Mouse (Mus musculus): ENCODE data around the gene Fam104a. TPM values are rescaled to one million over a fixed set of nuclear protein-coding genes. Genes with fewer than 3 reads are reported as not detected.

Gene Fam104a
- polyA plus RNA-seq, 1 experiment from 2014 or later: 52.0 TPM

DNA sequence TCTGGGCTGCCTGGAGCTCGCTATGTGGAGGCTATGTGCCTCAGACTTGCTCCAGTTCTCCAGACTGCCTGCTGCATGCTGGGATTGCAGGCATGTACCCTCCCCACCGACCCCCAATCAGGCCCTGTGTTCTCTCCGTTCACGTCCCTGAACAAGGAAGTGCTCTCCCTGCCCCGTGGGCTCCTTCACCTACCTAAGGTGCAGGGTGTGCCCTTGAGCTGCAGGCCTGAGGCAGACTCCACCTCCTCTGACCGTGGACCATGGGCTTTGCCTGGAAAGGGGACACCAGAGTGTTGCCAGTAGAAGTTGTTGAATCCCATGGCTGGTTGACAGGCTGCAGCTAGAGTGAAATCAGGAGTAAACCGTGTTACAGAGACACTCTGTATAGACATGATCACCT, 15.7 kb upstream of the Fam104a start:
- TF ChIP-seq CTCF (IDR thresholded peaks at IDR 0.05; ENCODE audit: low read depth): no peak
- 78% methylated on average over 7 of the region's 7 CpGs for WGBS
- peaks cover 16% of the 10 kb centered on the region for H3K36me3 ChIP-seq (ENCODE audit: insufficient read depth)

GRCm38 (mm10) chr11:113698013-113698545, 14.1 kb upstream of the Fam104a start:
- no peak overlapping the region for H3K9ac ChIP-seq
- H3K4me1 ChIP-seq (ENCODE audit: insufficient read depth): no peaks in the 10 kb centered on the region
- H3K4me3 ChIP-seq (ENCODE audit: low read depth, low read length): no peak overlapping the region
- DNase-seq (peak; percentile 24), ATAC-seq (ENCODE audit: insufficient read depth) (no peak)
- no peak for TF ChIP-seq CTCF (IDR thresholded peaks at IDR 0.05; ENCODE audit: low read depth)
- no peak overlapping the region for H3K4me2 ChIP-seq
- no peaks in the 10 kb centered on the region for H3K27me3 ChIP-seq (ENCODE audit: insufficient read depth, low read length)
- H3K9me3 ChIP-seq (ENCODE audit: low read depth, low read length): no peaks in the 10 kb centered on the region
- peaks cover 31% of the 10 kb centered on the region for H3K36me3 ChIP-seq (ENCODE audit: insufficient read depth)
- H3K27ac ChIP-seq (ENCODE audit: low read depth): no peak overlapping the region
- 59% methylated on average over 12 of the region's 12 CpGs for WGBS

More for the DNA sequence above, 15.7 kb upstream of the Fam104a start:
- Histone ChIP-seq H3K4me2 (no peak overlapping the region), H3K4me3 (ENCODE audit: low read depth, low read length) (no peak overlapping the region), H3K9me3 (ENCODE audit: low read depth, low read length) (no peaks in the 10 kb centered on the region), H3K9ac (no peak overlapping the region), H3K27ac (ENCODE audit: low read depth) (no peak overlapping the region), H3K4me1 (ENCODE audit: insufficient read depth) (no peaks in the 10 kb centered on the region), H3K27me3 (ENCODE audit: insufficient read depth, low read length) (no peaks in the 10 kb centered on the region)
- ATAC-seq (ENCODE audit: insufficient read depth) (no peak), DNase-seq (no peak)

- no peak overlapping the region for H3K9ac ChIP-seq
- ATAC-seq (ENCODE audit: insufficient read depth): no peak
- DNase-seq: no peak
- TF ChIP-seq CTCF (IDR thresholded peaks at IDR 0.05; ENCODE audit: low read depth): no peak
- no peak overlapping the region for H3K4me2 ChIP-seq
- peaks cover 36% of the 10 kb centered on the region for H3K36me3 ChIP-seq (ENCODE audit: insufficient read depth)
- H3K4me1 ChIP-seq (ENCODE audit: insufficient read depth): no peaks in the 10 kb centered on the region
- H3K4me3 ChIP-seq (ENCODE audit: low read depth, low read length): no peak overlapping the region
- no peak overlapping the region for H3K27ac ChIP-seq (ENCODE audit: low read depth)
- H3K9me3 ChIP-seq (ENCODE audit: low read depth, low read length): no peaks in the 10 kb centered on the region
- WGBS: 73% methylated on average over 5 of the region's 5 CpGs
- no peaks in the 10 kb centered on the region for H3K27me3 ChIP-seq (ENCODE audit: insufficient read depth, low read length)
Measured at GRCm38 (mm10) chr11:113697571-113697970, 13.6 kb upstream of the Fam104a start.

- Histone ChIP-seq H3K9me3 (ENCODE audit: low read depth, low read length) (no peaks in the 10 kb centered on the region), H3K4me1 (ENCODE audit: insufficient read depth) (no peaks in the 10 kb centered on the region; the same call in 1 of the 2 replicates), H3K36me3 (ENCODE audit: insufficient read depth) (peaks cover 83% of the 10 kb centered on the region), H3K4me2 (no peak overlapping the region), H3K4me3 (ENCODE audit: low read depth, low read length) (no peak overlapping the region), H3K9ac (no peak overlapping the region), H3K27ac (ENCODE audit: low read depth) (no peak overlapping the region), H3K27me3 (ENCODE audit: insufficient read depth, low read length) (no peaks in the 10 kb centered on the region)
- no peak for TF ChIP-seq CTCF (IDR thresholded peaks at IDR 0.05; ENCODE audit: low read depth)
- ATAC-seq (ENCODE audit: insufficient read depth) (no peak), DNase-seq (no peak)
- 77% methylated on average over 3 of the region's 3 CpGs for WGBS
Measured at GRCm38 (mm10) chr11:113691851-113692250, 7.9 kb upstream of the Fam104a start.

DNA sequence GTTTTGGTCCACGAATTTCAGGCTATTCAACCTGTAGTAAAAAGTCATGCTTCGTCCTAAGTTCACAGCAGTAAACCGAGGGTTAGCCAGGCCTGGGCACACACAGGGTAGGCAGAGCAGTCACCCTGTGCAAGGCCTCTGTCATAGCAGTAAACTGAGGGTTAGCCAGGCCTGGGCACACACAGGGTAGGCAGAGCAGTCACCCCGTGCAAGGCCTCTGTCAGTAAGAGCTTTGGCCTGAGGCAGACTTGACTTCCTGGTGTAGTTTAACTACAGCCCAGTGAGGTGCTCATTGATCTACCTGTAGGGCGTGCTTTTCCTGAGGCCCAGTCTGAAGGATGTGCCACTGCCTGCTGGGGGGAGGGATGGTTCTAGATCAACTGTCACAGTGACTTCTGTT, 7.4 kb upstream of the Fam104a start:
- Histone ChIP-seq H3K27me3 (ENCODE audit: insufficient read depth, low read length) (no peaks in the 10 kb centered on the region), H3K36me3 (ENCODE audit: insufficient read depth) (peaks cover 85% of the 10 kb centered on the region), H3K9ac (no peak overlapping the region), H3K27ac (ENCODE audit: low read depth) (no peak overlapping the region), H3K4me2 (no peak overlapping the region), H3K9me3 (ENCODE audit: low read depth, low read length) (no peaks in the 10 kb centered on the region), H3K4me1 (ENCODE audit: insufficient read depth) (no peaks in the 10 kb centered on the region; the same call in 1 of the 2 replicates), H3K4me3 (ENCODE audit: low read depth, low read length) (no peak overlapping the region)
- DNase-seq (no peak), ATAC-seq (ENCODE audit: insufficient read depth) (no peak)
- WGBS: 87% methylated on average over 5 of the region's 5 CpGs
- no peak for TF ChIP-seq CTCF (IDR thresholded peaks at IDR 0.05; ENCODE audit: low read depth)

GRCm38 (mm10) chr11:113690506-113690905, 6.6 kb upstream of the Fam104a start:
- no peak for ATAC-seq (ENCODE audit: insufficient read depth)

DNA sequence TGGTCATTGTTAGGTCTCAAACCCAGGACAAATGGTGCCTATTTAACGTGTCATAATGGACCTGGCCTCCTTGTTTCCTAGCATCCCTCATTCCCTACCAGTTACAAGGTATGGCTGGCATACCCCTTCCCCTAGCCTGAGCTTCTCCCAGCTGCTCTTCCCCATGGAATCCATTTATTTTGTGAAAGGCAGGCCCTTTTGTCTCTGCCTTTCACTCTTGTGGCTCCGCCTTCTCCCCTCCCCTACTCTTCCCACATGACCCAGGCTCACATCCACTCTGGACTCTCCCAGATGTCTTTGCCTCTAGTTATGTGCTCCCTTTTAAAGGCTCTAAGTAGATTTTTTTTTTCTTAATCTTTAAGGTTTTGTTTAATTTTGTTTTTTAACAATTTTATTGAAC, 3.1 kb upstream of the Fam104a start:
- Histone ChIP-seq H3K4me1 (ENCODE audit: insufficient read depth) (peaks cover 12% of the 10 kb centered on the region), H3K4me2 (no peak overlapping the region), H3K9ac (no peak overlapping the region), H3K27me3 (ENCODE audit: insufficient read depth, low read length) (no peaks in the 10 kb centered on the region), H3K9me3 (ENCODE audit: low read depth, low read length) (no peaks in the 10 kb centered on the region), H3K36me3 (ENCODE audit: insufficient read depth) (peaks cover 48% of the 10 kb centered on the region), H3K27ac (ENCODE audit: low read depth) (no peak overlapping the region), H3K4me3 (ENCODE audit: low read depth, low read length) (no peak overlapping the region)
- no peak for ATAC-seq (ENCODE audit: insufficient read depth)
- no peak for TF ChIP-seq CTCF (IDR thresholded peaks at IDR 0.05; ENCODE audit: low read depth)
- 73% methylated on average over 2 of the region's 2 CpGs for WGBS
- DNase-seq: peak; percentile 20

More at GRCm38 (mm10) chr11:113690506-113690905, 6.6 kb upstream of the Fam104a start:
- no peaks in the 10 kb centered on the region; the same call in 1 of the 2 replicates for H3K4me1 ChIP-seq (ENCODE audit: insufficient read depth)
- H3K9ac ChIP-seq: no peak overlapping the region
- 77% methylated on average over 12 of the region's 12 CpGs for WGBS
- H3K4me3 ChIP-seq (ENCODE audit: low read depth, low read length): no peak overlapping the region
- H3K36me3 ChIP-seq (ENCODE audit: insufficient read depth): peaks cover 82% of the 10 kb centered on the region
- no peak for TF ChIP-seq CTCF (IDR thresholded peaks at IDR 0.05; ENCODE audit: low read depth)
- H3K27ac ChIP-seq (ENCODE audit: low read depth): no peak overlapping the region
- no peaks in the 10 kb centered on the region for H3K27me3 ChIP-seq (ENCODE audit: insufficient read depth, low read length)
- H3K9me3 ChIP-seq (ENCODE audit: low read depth, low read length): no peaks in the 10 kb centered on the region
- no peak for DNase-seq
- no peak overlapping the region for H3K4me2 ChIP-seq

Measured in lung, embryonic 14.5 days (tissue).